Mouse (Mus musculus): ENCODE data around the gene Gm45140.

GRCm38 (mm10) chr6:87850155-87850899 is 14.7 kb upstream of the Gm45140 start:
- TF ChIP-seq CTCF (IDR thresholded peaks at IDR 0.05; ENCODE audit: control insufficient read depth, insufficient read depth, low read length) (no peak), POLR2A (IDR thresholded peaks at IDR 0.05; ENCODE audit: borderline replicate concordance, control insufficient read depth, low read depth, low read length) (no peak)
